Mouse (Mus musculus) CH12.LX (cell line): Measurements from ENCODE around the gene Spink2. TPM values are rescaled to one million over a fixed set of nuclear protein-coding genes. Genes with fewer than 3 reads are reported as not detected.
"Not testable (repeated sequence)": the region's sequence is repeated elsewhere in the genome, so short reads cannot be mapped to it uniquely, and the experiment has no call there.

ENCODE experiments used
- DNase-seq: peaks from one replicate; pipeline ENCODE4 v3.0.0-alpha.2; 2013; ENCODE audit errors: extremely low read depth
- H3K27ac ChIP-seq: 2 replicates; pipeline ENCODE4 v1.5.1; 2012; ENCODE audit warnings: low read depth, mild to moderate bottlenecking, control low read depth, moderate library complexity; ENCODE audit not compliant: insufficient read depth
- H3K27me3 ChIP-seq: replicated peaks from 2 replicates; pipeline ENCODE3; 2012; ENCODE audit warnings: inconsistent platforms
- H3K36me3 ChIP-seq, 2 experiments: replicated peaks in 1 of 2; 2 replicates each; pipeline versions ENCODE3 to v1.6.1; 2012; ENCODE audit warnings: inconsistent platforms in 1 of 2, low read length in 1 of 2, mild to moderate bottlenecking in 1 of 2, mixed read lengths in 1 of 2, moderate library complexity in 1 of 2; ENCODE audit not compliant: control insufficient read depth in 1 of 2, insufficient read depth in 1 of 2
- H3K4me1 ChIP-seq, 2 experiments: 2 replicates each; pipeline ENCODE4 v1.6.1; 2012; ENCODE audit warnings: inconsistent platforms in 1 of 2, moderate library complexity in 1 of 2; ENCODE audit not compliant: insufficient read depth in 2 of 2, control insufficient read depth in 1 of 2
- H3K4me2 ChIP-seq: 2 replicates; pipeline ENCODE4 v1.6.1; 2012; ENCODE audit warnings: low read depth, mild to moderate bottlenecking, control low read depth; ENCODE audit not compliant: poor library complexity, insufficient read depth, severe bottlenecking
- H3K4me3 ChIP-seq, 3 experiments: fragments of 150-350 bp in 1 of 3; sonication (generic) in 1 of 3; replicated peaks in 1 of 3; 2 replicates each; pipeline versions ENCODE3 to v1.5.1; 2011 to 2012; ENCODE audit warnings: low read depth in 2 of 3, low read length in 2 of 3, mild to moderate bottlenecking in 2 of 3, moderate library complexity in 2 of 3, control low read depth in 1 of 3, improper control_type of control experiment in 1 of 3, inconsistent platforms in 1 of 3, mixed read lengths in 1 of 3; ENCODE audit not compliant: poor library complexity in 1 of 3
- H3K79me2 ChIP-seq: replicated peaks from 2 replicates; pipeline ENCODE4 v1.6.1; 2012; ENCODE audit warnings: mild to moderate bottlenecking, moderate library complexity; ENCODE audit not compliant: control insufficient read depth, poor library complexity, insufficient read depth, severe bottlenecking; ENCODE audit errors: extremely low read depth
- H3K9ac ChIP-seq: 2 replicates; pipeline ENCODE4 v1.6.1; 2012; ENCODE audit warnings: low read depth, mild to moderate bottlenecking, control low read depth, moderate library complexity; ENCODE audit not compliant: insufficient read depth
- H3K9me3 ChIP-seq: replicated peaks from 2 replicates; pipeline ENCODE3; 2012; ENCODE audit warnings: low read length, inconsistent platforms, mixed read lengths
- BHLHE40 ChIP-seq: IDR thresholded peaks from 2 replicates; pipeline ENCODE4 v1.6.1; 2011; ENCODE audit warnings: mild to moderate bottlenecking, low read depth, low read length, improper control_type of control experiment
- CHD2 ChIP-seq: IDR thresholded peaks from 2 replicates; pipeline ENCODE4 v1.6.1; 2011; ENCODE audit warnings: low read length, improper control_type of control experiment
- ELF1 ChIP-seq: IDR thresholded peaks from 2 replicates; pipeline ENCODE4 v1.6.1; 2014; ENCODE audit warnings: low read depth, mild to moderate bottlenecking, inconsistent platforms, low read length, improper control_type of control experiment
- GABPA ChIP-seq: IDR thresholded peaks from 2 replicates; pipeline ENCODE4 v1.6.1; 2012; ENCODE audit warnings: low read depth, low read length, improper control_type of control experiment, inconsistent platforms; ENCODE audit not compliant: insufficient replicate concordance
- IRF4 ChIP-seq: IDR thresholded peaks from 2 replicates; pipeline ENCODE4 v1.6.1; 2014; ENCODE audit warnings: low read depth, mild to moderate bottlenecking, inconsistent platforms, low read length, improper control_type of control experiment
- MAFK ChIP-seq: IDR thresholded peaks from 2 replicates; pipeline ENCODE4 v1.6.1; 2011; ENCODE audit warnings: low read length, improper control_type of control experiment; ENCODE audit not compliant: insufficient replicate concordance
- MAZ ChIP-seq: IDR thresholded peaks from 2 replicates; pipeline ENCODE4 v1.6.1; 2012; ENCODE audit warnings: low read depth, mild to moderate bottlenecking, inconsistent platforms, low read length, improper control_type of control experiment, moderate library complexity
- MEF2A ChIP-seq: IDR thresholded peaks from 2 replicates; pipeline ENCODE4 v1.6.1; 2014; ENCODE audit warnings: low read depth, mild to moderate bottlenecking, inconsistent platforms, low read length, improper control_type of control experiment, borderline replicate concordance
- NRF1 ChIP-seq: IDR thresholded peaks from 2 replicates; pipeline ENCODE4 v1.6.1; 2014; ENCODE audit warnings: low read depth, mild to moderate bottlenecking, inconsistent platforms, low read length, improper control_type of control experiment, moderate library complexity
- SMC3 ChIP-seq: IDR thresholded peaks from 2 replicates; pipeline ENCODE4 v1.6.1; 2011; ENCODE audit warnings: low read depth, low read length, improper control_type of control experiment
- USF1 ChIP-seq: IDR thresholded peaks from 2 replicates; pipeline ENCODE4 v1.6.1; 2014; ENCODE audit warnings: low read depth, mild to moderate bottlenecking, inconsistent platforms, low read length, improper control_type of control experiment
- ZNF384 ChIP-seq: IDR thresholded peaks from 2 replicates; pipeline ENCODE4 v1.6.1; 2012; ENCODE audit warnings: low read depth, low read length, improper control_type of control experiment, inconsistent platforms
- dilution Hi-C: fragments of 300-500 bp; cut with MboI; formaldehyde crosslinking; loops from 2 replicates; pipeline ENCODE4 v1.14.3; 2020; ENCODE audit warnings: low sequenced_read_pairs; ENCODE audit not compliant: extremely low pct_unique_long_range_greater_than_20kb, extremely low pct_ligation_motif_present
- in situ Hi-C: fragments of 300-500 bp; cut with MboI; formaldehyde crosslinking; loops from 3 replicates; pipeline ENCODE4 v1.14.3; 2019; ENCODE audit warnings: low sequenced_read_pairs, low pct_ligation_motif_present, low pct_unique_long_range_greater_than_20kb, mixed read lengths
- polyA plus RNA-seq: library from polyadenylated mRNA; unstranded; fragments of >175 nt; gene quantifications from 2 replicates; pipeline ENCODE4 v1.2.1, GENCODE M21; 2012; ENCODE audit warnings: low read depth; ENCODE audit not compliant: insufficient read length
- total RNA-seq, 2 experiments: library from RNA; depleted of rRNA; stranded (reverse); fragments of 300-350 nt in 1 of 2; fragments of >200 nt in 1 of 2; gene quantifications; 2 replicates each; pipeline ENCODE4 v1.2.3; 2012 to 2014

The Spink2 gene
- total and polyA plus RNA-seq, 3 experiments = 0.42 to 1.3 TPM; not detected in 1

- in situ Hi-C loops = no loop called here
- dilution Hi-C loops = no loop called here
- no peaks in the 10 kb centered on the region for H3K9me3 ChIP-seq
- no peak overlapping the region for H3K27ac ChIP-seq
- peak; percentile 49; the same call in 1 of the 2 replicates for TF ChIP-seq ZNF384
- TF ChIP-seq IRF4 = no peak
- H3K27me3 ChIP-seq = no peaks in the 10 kb centered on the region
- no peaks in the 10 kb centered on the region for H3K79me2 ChIP-seq
- peak; percentile 38 for DNase-seq
- H3K4me3 ChIP-seq = no peak overlapping the region
- H3K36me3 ChIP-seq = no peaks in the 10 kb centered on the region
- peaks cover 0 to 21% of the 10 kb centered on the region in 2 experiments; a peak in 2 of 4 replicates for H3K4me1 ChIP-seq
- no peak overlapping the region for H3K4me2 ChIP-seq
- H3K9ac ChIP-seq = no peak overlapping the region
These were observed 25.8 kb upstream of the Spink2 start for GRCm38 (mm10) chr5:77237104-77237503.

- H3K9ac ChIP-seq = no peak overlapping the region
These were observed 23.6 kb upstream of the Spink2 start for GRCm38 (mm10) chr5:77234921-77235320.

GRCm38 (mm10) chr5:77231863-77232262 is 20.6 kb upstream of the Spink2 start:
- dilution Hi-C loops, DNase-seq, in situ Hi-C loops: not testable (repeated sequence)

More at GRCm38 (mm10) chr5:77234921-77235320, 23.6 kb upstream of the Spink2 start:
- DNase-seq = no peak
- TF ChIP-seq MEF2A = no peak
- no peak for TF ChIP-seq USF1
- TF ChIP-seq ELF1 = no peak
- no peak for TF ChIP-seq MAZ
- no peak for TF ChIP-seq CHD2
- no peak for TF ChIP-seq MAFK
- no peak for TF ChIP-seq GABPA
- TF ChIP-seq IRF4 = no peak
- TF ChIP-seq SMC3 = no peak
- TF ChIP-seq NRF1 = no peak
- no peak for TF ChIP-seq BHLHE40
- in situ Hi-C loops (no loop called here), dilution Hi-C loops (no loop called here)
- H3K4me2 ChIP-seq = no peak overlapping the region
- no peak overlapping the region for H3K4me3 ChIP-seq
- no peaks in the 10 kb centered on the region for H3K36me3 ChIP-seq
- H3K27me3 ChIP-seq = no peaks in the 10 kb centered on the region
- H3K79me2 ChIP-seq = no peaks in the 10 kb centered on the region
- no peak overlapping the region for H3K27ac ChIP-seq
- H3K4me1 ChIP-seq = peaks cover 0 to 21% of the 10 kb centered on the region in 2 experiments; a peak in 2 of 4 replicates
- H3K9me3 ChIP-seq = no peaks in the 10 kb centered on the region

More at GRCm38 (mm10) chr5:77231863-77232262, 20.6 kb upstream of the Spink2 start:
- H3K36me3 ChIP-seq, H3K79me2 ChIP-seq, H3K9me3 ChIP-seq, H3K4me3 ChIP-seq, H3K27ac ChIP-seq, H3K4me2 ChIP-seq, H3K27me3 ChIP-seq, H3K4me1 ChIP-seq, H3K9ac ChIP-seq: not testable (repeated sequence)
- peak; percentile 67; the same call in 1 of the 2 replicates for TF ChIP-seq MAFK
